Mouse (Mus musculus): ENCODE data around the gene Fiz1. TPM values are rescaled to one million over a fixed set of nuclear protein-coding genes. Genes with fewer than 3 reads are reported as not detected.
"Not testable (repeated sequence)": the region's sequence is repeated elsewhere in the genome, so short reads cannot be mapped to it uniquely, and the experiment has no call there.

Gene Fiz1
- polyA plus RNA-seq, 1 experiment = 33.9 TPM

- TF ChIP-seq POLR2A (IDR thresholded peaks at IDR 0.05; ENCODE audit: borderline replicate concordance, extremely low read depth, low read depth, low read length) (no peak), CTCF (IDR thresholded peaks at IDR 0.05; ENCODE audit: insufficient read depth, low read length) (no peak)
- Histone ChIP-seq H3K4me3 (replicated peaks; ENCODE audit: extremely low read depth, low read depth, low read length) (no peak overlapping the region), H3K4me1 (ENCODE audit: control insufficient read depth, insufficient read depth, low read length) (0 out of 2 replicates have a peak, but pooled peaks cover 2% of the 10 kb centered on the region)
- 95% methylated on average over 21 of the region's 21 CpGs for WGBS
- no peak for DNase-seq
Measured at GRCm38 (mm10) chr7:5029946-5030345, 15.4 kb upstream of the Fiz1 start.

GRCm38 (mm10) chr7:5029543-5029942 is 15.0 kb upstream of the Fiz1 start:
- TF ChIP-seq POLR2A (IDR thresholded peaks at IDR 0.05; ENCODE audit: borderline replicate concordance, extremely low read depth, low read depth, low read length) (no peak), CTCF (IDR thresholded peaks at IDR 0.05; ENCODE audit: insufficient read depth, low read length) (no peak)
- 97% methylated on average over 22 of the region's 22 CpGs for WGBS
- 0 out of 2 replicates have a peak, but pooled peaks cover 2% of the 10 kb centered on the region for H3K4me1 ChIP-seq (ENCODE audit: control insufficient read depth, insufficient read depth, low read length)
- DNase-seq = no peak
- no peak overlapping the region for H3K4me3 ChIP-seq (replicated peaks; ENCODE audit: extremely low read depth, low read depth, low read length)

DNA sequence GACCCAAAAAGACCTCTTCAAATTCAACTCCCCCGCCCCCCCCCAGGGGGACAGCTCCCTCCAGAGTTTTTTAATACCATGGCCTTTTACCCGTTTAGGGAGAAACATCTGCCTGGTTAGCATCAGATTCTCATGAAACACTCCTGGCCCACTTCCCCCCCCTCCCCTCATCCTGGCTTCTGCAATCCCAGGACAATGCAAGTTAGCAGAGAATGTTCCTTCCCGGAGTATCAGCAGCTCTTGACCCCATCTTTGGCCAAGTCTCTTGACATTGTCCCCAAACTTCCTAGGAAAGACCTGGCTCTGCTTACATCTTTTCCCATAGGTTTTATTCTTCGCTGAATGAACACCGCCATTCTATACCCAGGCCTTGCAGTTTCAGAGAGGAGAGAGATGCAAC is 6.7 kb upstream of the Fiz1 start:
- 36% methylated on average over 5 of the region's 5 CpGs for WGBS
- no peak for DNase-seq
- no peak overlapping the region for H3K4me3 ChIP-seq (replicated peaks; ENCODE audit: extremely low read depth, low read depth, low read length)
- H3K4me1 ChIP-seq (ENCODE audit: control insufficient read depth, insufficient read depth, low read length) = peaks cover 6% of the 10 kb centered on the region
- TF ChIP-seq POLR2A (IDR thresholded peaks at IDR 0.05; ENCODE audit: borderline replicate concordance, extremely low read depth, low read depth, low read length) = no peak
- no peak for TF ChIP-seq CTCF (IDR thresholded peaks at IDR 0.05; ENCODE audit: insufficient read depth, low read length)

DNA sequence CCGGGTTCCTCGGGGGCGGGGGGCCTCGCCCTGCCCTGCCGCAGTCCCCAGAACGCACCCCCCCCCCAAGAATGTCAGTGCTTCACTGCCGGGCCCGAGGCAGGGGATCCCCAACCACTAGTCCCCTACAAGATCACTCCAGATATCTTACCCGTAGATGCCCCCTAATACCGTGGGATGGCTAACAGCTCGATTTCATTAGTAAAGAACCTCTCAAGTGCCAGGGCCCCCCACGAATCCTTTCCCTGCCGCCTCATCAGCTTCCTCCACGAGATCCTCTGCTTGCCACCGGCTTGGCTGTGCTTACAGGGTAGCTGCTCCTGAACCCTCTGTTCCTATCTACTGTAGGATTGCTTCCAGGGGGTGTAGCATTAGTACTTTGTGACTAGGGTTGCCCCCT is 6.2 kb upstream of the Fiz1 start:
- under 1% methylated on average over 15 of the region's 15 CpGs for WGBS
- H3K4me3 ChIP-seq (replicated peaks; ENCODE audit: extremely low read depth, low read depth, low read length) = peak overlapping the region; percentile 26
- TF ChIP-seq CTCF (IDR thresholded peaks at IDR 0.05; ENCODE audit: insufficient read depth, low read length) (no peak), POLR2A (IDR thresholded peaks at IDR 0.05; ENCODE audit: borderline replicate concordance, extremely low read depth, low read depth, low read length) (no peak)
- H3K4me1 ChIP-seq (ENCODE audit: control insufficient read depth, insufficient read depth, low read length) = peaks cover 6% of the 10 kb centered on the region
- no peak for DNase-seq

DNA sequence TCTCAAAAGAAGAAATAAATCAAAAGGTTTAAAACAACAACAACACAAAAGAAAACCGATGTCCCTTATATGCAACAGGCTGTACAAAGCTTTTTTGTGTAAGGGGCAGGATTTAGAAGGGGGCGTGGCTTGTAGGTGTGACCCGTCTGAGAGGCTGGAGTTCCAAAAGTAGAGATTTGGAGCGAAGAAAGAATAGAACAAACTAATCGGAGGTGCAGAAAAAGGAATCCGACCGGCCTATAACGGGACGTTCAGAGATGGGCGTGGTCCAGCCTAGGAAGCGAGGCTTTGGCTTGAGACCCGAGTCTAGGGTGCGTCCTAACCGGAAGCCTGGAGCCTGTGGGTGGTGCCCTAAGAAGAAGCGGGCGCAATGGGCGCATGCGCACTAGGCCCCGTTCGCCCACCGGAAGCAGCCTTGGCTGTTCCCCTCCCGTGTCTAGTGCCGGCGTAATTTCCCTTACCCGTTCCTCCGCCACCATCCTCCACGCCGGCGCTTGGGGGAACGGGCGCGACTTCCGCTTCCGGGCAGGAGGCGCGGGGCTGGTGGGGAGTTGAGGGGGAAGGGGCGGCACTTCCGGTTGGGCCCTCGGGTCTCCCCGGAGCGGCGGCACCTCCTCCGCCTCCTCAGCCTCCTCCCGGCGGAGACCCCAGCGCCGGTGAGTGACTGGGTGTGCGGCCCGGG is 5.6 kb upstream of the Fiz1 start, which contains the start of the genes Zfp865 and Ccdc106:
TSS of gene Zfp865 (plus strand) at position 377 of the 682 bp plus-strand sequence.
TSS of gene Ccdc106 (plus strand) at position 554 of the 682 bp plus-strand sequence.
- Histone ChIP-seq H3K4me1 (ENCODE audit: control insufficient read depth, insufficient read depth, low read length) (peaks cover 5% of the 10 kb centered on the region), H3K4me3 (replicated peaks; ENCODE audit: extremely low read depth, low read depth, low read length) (peak within 1 kb of the TSS; percentile 26)
- TF ChIP-seq POLR2A (IDR thresholded peaks at IDR 0.05; ENCODE audit: borderline replicate concordance, extremely low read depth, low read depth, low read length) (peak; percentile 86; the same call in 1 of the 2 replicates), CTCF (IDR thresholded peaks at IDR 0.05; ENCODE audit: insufficient read depth, low read length) (no peak)
- DNase-seq = peak; percentile 97
- WGBS = under 1% methylated on average over 49 of the region's 49 CpGs

GRCm38 (mm10) chr7:5019576-5019975 is 5.1 kb upstream of the Fiz1 start:
- DNase-seq; H3K4me3 ChIP-seq (replicated peaks; ENCODE audit: extremely low read depth, low read depth, low read length); H3K4me1 ChIP-seq (ENCODE audit: control insufficient read depth, insufficient read depth, low read length): not testable (repeated sequence)
- WGBS = 22% methylated on average over 8 of the region's 8 CpGs

DNA sequence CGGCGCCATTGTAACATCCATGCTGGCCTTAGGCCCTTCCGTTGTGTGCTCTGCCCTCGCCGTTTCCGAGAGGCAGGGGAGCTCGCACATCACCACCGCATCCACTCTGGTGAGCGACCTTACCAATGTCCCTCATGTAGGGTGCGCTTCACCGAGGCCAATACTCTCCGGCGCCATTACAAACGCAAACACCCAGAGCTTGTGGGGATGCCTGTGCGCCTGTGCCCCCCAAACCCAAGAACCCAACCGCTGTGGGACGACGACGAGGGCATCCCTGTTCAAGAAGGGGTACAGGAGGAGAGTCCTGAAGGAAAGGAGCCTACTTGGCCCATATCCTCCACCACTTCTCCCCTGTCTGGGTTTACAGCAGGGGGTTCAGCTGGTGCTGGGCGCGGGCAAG is 3.4 kb upstream of the Fiz1 start:
- no peak for TF ChIP-seq POLR2A (IDR thresholded peaks at IDR 0.05; ENCODE audit: borderline replicate concordance, extremely low read depth, low read depth, low read length)
- no peak for DNase-seq
- 98% methylated on average over 21 of the region's 21 CpGs for WGBS

GRCm38 (mm10) chr7:5017352-5017751 is 2.9 kb upstream of the Fiz1 start:
- no peak overlapping the region for H3K4me3 ChIP-seq (replicated peaks; ENCODE audit: extremely low read depth, low read depth, low read length)
- no peak for DNase-seq
- WGBS = 92% methylated on average over 16 of the region's 16 CpGs
- TF ChIP-seq POLR2A (IDR thresholded peaks at IDR 0.05; ENCODE audit: borderline replicate concordance, extremely low read depth, low read depth, low read length) (no peak), CTCF (IDR thresholded peaks at IDR 0.05; ENCODE audit: insufficient read depth, low read length) (no peak)
- H3K4me1 ChIP-seq (ENCODE audit: control insufficient read depth, insufficient read depth, low read length) = peaks cover 8% of the 10 kb centered on the region

More for the DNA sequence above, 3.4 kb upstream of the Fiz1 start:
- Histone ChIP-seq H3K4me3 (replicated peaks; ENCODE audit: extremely low read depth, low read depth, low read length) (no peak overlapping the region), H3K4me1 (ENCODE audit: control insufficient read depth, insufficient read depth, low read length) (peaks cover 8% of the 10 kb centered on the region)

- no peak for TF ChIP-seq CTCF (IDR thresholded peaks at IDR 0.05; ENCODE audit: insufficient read depth, low read length)
- 96% methylated on average over 2 of the region's 2 CpGs for WGBS
Measured at GRCm38 (mm10) chr7:5016920-5017319, 2.4 kb upstream of the Fiz1 start.

GRCm38 (mm10) chr7:5016057-5016456 is 1.6 kb upstream of the Fiz1 start:
- WGBS = 33% methylated on average over 3 of the region's 3 CpGs
- no peak for DNase-seq
- peak overlapping the region; percentile 79 for H3K4me3 ChIP-seq (replicated peaks; ENCODE audit: extremely low read depth, low read depth, low read length)
- TF ChIP-seq POLR2A (IDR thresholded peaks at IDR 0.05; ENCODE audit: borderline replicate concordance, extremely low read depth, low read depth, low read length) (no peak), CTCF (IDR thresholded peaks at IDR 0.05; ENCODE audit: insufficient read depth, low read length) (no peak)
- peaks cover 8% of the 10 kb centered on the region for H3K4me1 ChIP-seq (ENCODE audit: control insufficient read depth, insufficient read depth, low read length)

More at GRCm38 (mm10) chr7:5016920-5017319, 2.4 kb upstream of the Fiz1 start:
- no peak overlapping the region for H3K4me3 ChIP-seq (replicated peaks; ENCODE audit: extremely low read depth, low read depth, low read length)
- peaks cover 8% of the 10 kb centered on the region for H3K4me1 ChIP-seq (ENCODE audit: control insufficient read depth, insufficient read depth, low read length)
- DNase-seq = no peak
